ENCODE assay signal across 14 mouse cellular contexts in genomic region chr16:10715632-10716031, GRCm38 (mm10).
"Had no signal": no experiment of that assay in that cellular context is flagged by ENCODE, and none has a peak within 500 bp of the region (broad histone marks: within the 10 kb centered on the region; RNA-seq: fewer than 3 reads in every experiment).

No protein-coding gene starts in this region.

- H3K4me3 ChIP-seq: liver, embryonic 12.5 days; megakaryocyte, embryonic 14.5 days; midbrain, embryonic 12.5 days; neural tube, embryonic 12.5 days; stomach, embryonic 15.5 days had no signal

- H3K9me3 ChIP-seq: liver, embryonic 12.5 days; megakaryocyte, embryonic 14.5 days; midbrain, embryonic 12.5 days; neural tube, embryonic 12.5 days; stomach, embryonic 15.5 days had no signal

- H3K27ac ChIP-seq: liver, embryonic 12.5 days; liver, embryonic 14.5 days; macrophage; midbrain, embryonic 12.5 days; neural tube, embryonic 12.5 days; stomach, embryonic 15.5 days; stomach, postnatal 0 days had no signal

- H3K27me3 ChIP-seq: liver, embryonic 12.5 days; megakaryocyte, embryonic 14.5 days; midbrain, embryonic 12.5 days; neural tube, embryonic 12.5 days; stomach, embryonic 15.5 days had no signal

- H3K9ac ChIP-seq: liver, embryonic 12.5 days; liver, embryonic 14.5 days; lung, embryonic 14.5 days; midbrain, embryonic 12.5 days; neural tube, embryonic 12.5 days; stomach, embryonic 15.5 days had no signal

- H3K36me3 ChIP-seq: liver, embryonic 12.5 days; midbrain, embryonic 12.5 days; neural tube, embryonic 12.5 days; stomach, embryonic 15.5 days had no signal

- ATAC-seq: liver, embryonic 12.5 days had no signal

- H3K4me2 ChIP-seq: liver, embryonic 12.5 days; lung, embryonic 14.5 days; midbrain, embryonic 12.5 days; neural tube, embryonic 12.5 days; stomach, embryonic 15.5 days had no signal

- DNase-seq: lung, adult 18-20 months; lung, embryonic 14.5 days; lung, postnatal 10 days; lung, postnatal 36 days; midbrain, embryonic 14.5 days; right cerebral cortex, postnatal 14 days had no signal
